Mouse (Mus musculus) activated CD4-positive, CD25-positive, alpha-beta regulatory T cell, adult 4 months (primary cell): Measurements from ENCODE around the gene Naa50. TPM values are rescaled to one million over a fixed set of nuclear protein-coding genes. Genes with fewer than 3 reads are reported as not detected.
A peak's percentile ranks its signal among the peaks of the same experiment; 100 is the strongest.

ENCODE experiments used
- ATAC-seq: one replicate; pipeline ENCODE4 v1.8.0; 2017
- polyA plus RNA-seq, 2 experiments: library from polyadenylated mRNA; unstranded; fragments of 100-300 nt; shearing (Covaris generic); gene quantifications; one replicate each; pipeline ENCODE4 v1.2.1; 2017

Gene Naa50
- polyA plus RNA-seq, result 10 to 100 TPM; 29.1 to 32.3 TPM

- peak; percentile 52 for ATAC-seq
Observed at GRCm38 (mm10) chr16:44139536-44140185, at the start of gene Naa50, which contains the start of gene Atp6v1a. TSS of gene Naa50 (plus strand) at chr16:44139830. TSS of gene Atp6v1a (minus strand) at chr16:44139705.

GRCm38 (mm10) chr16:44099377-44099776, 40.3 kb upstream of the Naa50 start:
- no peak for ATAC-seq

GRCm38 (mm10) chr16:44101181-44101710, 38.4 kb upstream of the Naa50 start:
- ATAC-seq, result no peak

GRCm38 (mm10) chr16:44102925-44103324, 36.7 kb upstream of the Naa50 start:
- no peak for ATAC-seq

GRCm38 (mm10) chr16:44103806-44104766, 35.5 kb upstream of the Naa50 start:
- ATAC-seq, result no peak

- no peak for ATAC-seq
Observed at GRCm38 (mm10) chr16:44105211-44105610, 34.4 kb upstream of the Naa50 start.

- no peak for ATAC-seq
Observed at GRCm38 (mm10) chr16:44109002-44109401, 30.6 kb upstream of the Naa50 start.

- ATAC-seq, result no peak
Observed at GRCm38 (mm10) chr16:44119753-44120501, 19.7 kb upstream of the Naa50 start.

- no peak for ATAC-seq
Observed at GRCm38 (mm10) chr16:44122122-44122521, 17.5 kb upstream of the Naa50 start.

GRCm38 (mm10) chr16:44122574-44122973, 17.1 kb upstream of the Naa50 start:
- no peak for ATAC-seq

- ATAC-seq, result no peak
Observed at GRCm38 (mm10) chr16:44122982-44123725, 16.5 kb upstream of the Naa50 start.

GRCm38 (mm10) chr16:44123786-44124185, 15.8 kb upstream of the Naa50 start:
- no peak for ATAC-seq

GRCm38 (mm10) chr16:44124713-44125112, 14.9 kb upstream of the Naa50 start:
- no peak for ATAC-seq

- no peak for ATAC-seq
Observed at GRCm38 (mm10) chr16:44125436-44125835, 14.2 kb upstream of the Naa50 start.

- no peak for ATAC-seq
Observed at GRCm38 (mm10) chr16:44126437-44126836, 13.2 kb upstream of the Naa50 start.

- no peak for ATAC-seq
Observed at GRCm38 (mm10) chr16:44132300-44132699, 7.3 kb upstream of the Naa50 start.

- ATAC-seq, result no peak
Observed at GRCm38 (mm10) chr16:44133187-44133586, 6.4 kb upstream of the Naa50 start.

- ATAC-seq, result no peak
Observed at GRCm38 (mm10) chr16:44136511-44137021, 3.1 kb upstream of the Naa50 start.

GRCm38 (mm10) chr16:44138377-44138978, 1.2 kb upstream of the Naa50 start:
- no peak for ATAC-seq

- ATAC-seq, result peak; percentile 84
Observed at GRCm38 (mm10) chr16:44138979-44139535, 573 bp upstream of the Naa50 start.
